ENCODE assay signal across 11 mouse cellular contexts in genomic region chr2:158256894-158257293, GRCm38 (mm10). TPM values are rescaled to one million over a fixed set of nuclear protein-coding genes. Genes with fewer than 3 reads are reported as not detected.
DNase-seq lines count a peak whose midpoint lies in the region; ATAC-seq and TF ChIP-seq lines count a peak whose summit lies in the region.
"Had no signal": no experiment of that assay in that cellular context is flagged by ENCODE, and none has a peak within 500 bp of the region (broad histone marks: within the 10 kb centered on the region; RNA-seq: fewer than 3 reads in every experiment).

No protein-coding gene starts in this region.

- peak overlapping the region; percentile 24; the same call in 1 of the 2 replicates for H3K27ac ChIP-seq in midbrain, embryonic 10.5 days (replicated peaks)
- no peak overlapping the region for H3K27ac ChIP-seq in midbrain, postnatal 0 days (ENCODE audit: low read depth, low read length)
- peak overlapping the region; percentile 49; the same call in 1 of the 2 replicates for H3K27ac ChIP-seq in embryonic facial prominence, embryonic 13.5 days
- no peak overlapping the region for H3K27ac ChIP-seq in limb, embryonic 14.5 days (replicated peaks; ENCODE audit: low read depth, low read length)
- H3K27ac ChIP-seq: liver, embryonic 15.5 days had no signal

- H3K4me3 ChIP-seq in midbrain, embryonic 10.5 days: no peak overlapping the region; the same call in 1 of the 2 replicates
- no peak overlapping the region for H3K4me3 ChIP-seq in midbrain, postnatal 0 days (ENCODE audit: low read depth, low read length)
- no peak overlapping the region for H3K4me3 ChIP-seq in embryonic facial prominence, embryonic 13.5 days
- H3K4me3 ChIP-seq in limb, embryonic 14.5 days (replicated peaks; ENCODE audit: low read length): no peak overlapping the region
- H3K4me3 ChIP-seq: liver, embryonic 15.5 days had no signal

- no peaks in the 10 kb centered on the region for H3K9me3 ChIP-seq in midbrain, embryonic 10.5 days (replicated peaks)
- H3K9me3 ChIP-seq in midbrain, postnatal 0 days (ENCODE audit: low read length): no peaks in the 10 kb centered on the region
- H3K9me3 ChIP-seq in embryonic facial prominence, embryonic 13.5 days: no peaks in the 10 kb centered on the region
- H3K9me3 ChIP-seq in limb, embryonic 14.5 days (ENCODE audit: control insufficient read depth, low read length): no peaks in the 10 kb centered on the region
- H3K9me3 ChIP-seq: liver, embryonic 15.5 days had no signal

- TF ChIP-seq POLR2A in limb, embryonic 14.5 days (IDR thresholded peaks at IDR 0.05; ENCODE audit: borderline replicate concordance, extremely low read depth, insufficient read depth, insufficient read length): no peak

- no peak overlapping the region for H3K4me2 ChIP-seq in midbrain, postnatal 0 days (ENCODE audit: low read depth, low read length, poor library complexity, severe bottlenecking)
- H3K4me2 ChIP-seq in embryonic facial prominence, embryonic 13.5 days: peak overlapping the region; percentile 37
- no peak overlapping the region for H3K4me2 ChIP-seq in limb, embryonic 14.5 days (replicated peaks; ENCODE audit: low read depth, low read length, severe bottlenecking)
- H3K4me2 ChIP-seq: liver, embryonic 15.5 days had no signal

- no peak overlapping the region for H3K9ac ChIP-seq in midbrain, postnatal 0 days (replicated peaks; ENCODE audit: low read length, poor library complexity, severe bottlenecking)
- H3K9ac ChIP-seq in embryonic facial prominence, embryonic 13.5 days: no peak overlapping the region
- no peak overlapping the region for H3K9ac ChIP-seq in limb, embryonic 14.5 days (ENCODE audit: low read depth, low read length, severe bottlenecking)
- H3K9ac ChIP-seq: liver, embryonic 15.5 days had no signal

- peaks cover 13% of the 10 kb centered on the region for H3K27me3 ChIP-seq in midbrain, embryonic 10.5 days (ENCODE audit: low read depth, poor library complexity, severe bottlenecking)
- H3K27me3 ChIP-seq in midbrain, postnatal 0 days (ENCODE audit: insufficient read depth, low read length): no peaks in the 10 kb centered on the region
- H3K27me3 ChIP-seq in embryonic facial prominence, embryonic 13.5 days: no peaks in the 10 kb centered on the region; the same call in 1 of the 2 replicates
- H3K27me3 ChIP-seq in limb, embryonic 14.5 days (ENCODE audit: control insufficient read depth, insufficient read depth, low read length): no peaks in the 10 kb centered on the region

- peaks cover 40% of the 10 kb centered on the region for H3K4me1 ChIP-seq in midbrain, embryonic 10.5 days
- H3K4me1 ChIP-seq in midbrain, postnatal 0 days (ENCODE audit: insufficient read depth, low read length): no peaks in the 10 kb centered on the region
- peaks cover 22% of the 10 kb centered on the region for H3K4me1 ChIP-seq in embryonic facial prominence, embryonic 13.5 days
- H3K4me1 ChIP-seq in limb, embryonic 14.5 days (ENCODE audit: control insufficient read depth, insufficient read depth, low read length): peaks cover 9% of the 10 kb centered on the region; the same call in 1 of the 2 replicates

- peak; percentile 31 for DNase-seq in gastrocnemius, adult 18-20 months (ENCODE audit: low spot score)
- no peak for DNase-seq in gastrocnemius, postnatal 4 days (ENCODE audit: low spot score in 2 of 2)
- peak; percentile 50 for DNase-seq in midbrain, embryonic 10.5 days (ENCODE audit: low spot score)
- DNase-seq in midbrain, postnatal 0 days (ENCODE audit: low spot score): no peak
- peak; percentile 38 for DNase-seq in limb, embryonic 14.5 days (ENCODE audit: low spot score)
- DNase-seq in cerebellum, adult 9-10 months: no peak
- DNase-seq in cerebellum, adult 11-12 months: no peak
- DNase-seq: kidney, adult 2 months had no signal

- no peaks in the 10 kb centered on the region for H3K36me3 ChIP-seq in midbrain, embryonic 10.5 days
- no peaks in the 10 kb centered on the region for H3K36me3 ChIP-seq in midbrain, postnatal 0 days (ENCODE audit: insufficient read depth, low read length)
- H3K36me3 ChIP-seq in embryonic facial prominence, embryonic 13.5 days: no peaks in the 10 kb centered on the region
- no peaks in the 10 kb centered on the region for H3K36me3 ChIP-seq in limb, embryonic 14.5 days (ENCODE audit: control insufficient read depth, insufficient read depth, low read length)
- H3K36me3 ChIP-seq: liver, embryonic 15.5 days had no signal

- no peak for TF ChIP-seq CTCF in midbrain, postnatal 0 days (IDR thresholded peaks at IDR 0.05)

- 30% methylated on average over 5 of the region's 5 CpGs for WGBS in midbrain, embryonic 10.5 days
- 18% methylated on average over 5 of the region's 5 CpGs for WGBS in midbrain, postnatal 0 days
- 10% methylated on average over 5 of the region's 5 CpGs for WGBS in embryonic facial prominence, embryonic 13.5 days
- WGBS in limb, embryonic 14.5 days: 5% methylated on average over 5 of the region's 5 CpGs

- no peak for ATAC-seq in midbrain, postnatal 0 days (ENCODE audit: low FRiP score)
- ATAC-seq in embryonic facial prominence, embryonic 13.5 days (ENCODE audit: insufficient number of reproducible peaks, insufficient read depth, low FRiP score, low TSS enrichment, low read depth): no peak
- ATAC-seq in limb, embryonic 14.5 days (ENCODE audit: low FRiP score, low read depth): peak; percentile 69; the same call in 1 of the 2 replicates

RNA-seq across cellular contexts. Expression of gene Bpi, which starts 1.0 kb away (rescaled TPM):
- total RNA-seq in gastrocnemius, adult 18-20 months (2021): not detected
- total RNA-seq in gastrocnemius, postnatal 4 days (2021): not detected
- not detected in 2 replicates for polyA plus RNA-seq in midbrain, embryonic 10.5 days (2016; fragmentation: Nextera tagmentation; extraction: Ambion mirVana)
- 0.22 TPM in 1 of 2 replicates, not detected in the other for total RNA-seq in midbrain, postnatal 0 days (2014; rRNA removed)
- not detected in 2 replicates for polyA plus RNA-seq in midbrain, postnatal 0 days (2015; fragmentation: Nextera tagmentation; extraction: Ambion mirVana)
- polyA plus RNA-seq in embryonic facial prominence, embryonic 13.5 days (2015; fragmentation: Nextera tagmentation; extraction: Ambion mirVana): not detected in 2 replicates
- 0.03 TPM in 2 replicates for polyA plus RNA-seq in limb, embryonic 14.5 days (2012; rRNA removed)
- polyA plus RNA-seq in limb, embryonic 14.5 days (2014; fragmentation: Nextera tagmentation; extraction: Ambion mirVana): not detected in 2 replicates
- total RNA-seq: neutrophil, adult 5-6 weeks had no signal
- polyA plus RNA-seq: liver, embryonic 15.5 days had no signal

RNA-seq across cellular contexts. Expression of gene D630003M21Rik, which starts 27.9 kb away (rescaled TPM):
- 1 to 10 TPM; 1.2 to 1.7 TPM for total RNA-seq in gastrocnemius, adult 18-20 months (2021)
- 1 to 10 TPM; 4.2 to 5.4 TPM for total RNA-seq in gastrocnemius, postnatal 4 days (2021)
- polyA plus RNA-seq in midbrain, embryonic 10.5 days (2016; fragmentation: Nextera tagmentation; extraction: Ambion mirVana): 2.3 and 3.1 TPM in 2 replicates
- 4.6 and 5.5 TPM in 2 replicates for total RNA-seq in midbrain, postnatal 0 days (2014; rRNA removed)
- polyA plus RNA-seq in midbrain, postnatal 0 days (2015; fragmentation: Nextera tagmentation; extraction: Ambion mirVana): 1.1 and 1.5 TPM in 2 replicates
- polyA plus RNA-seq in embryonic facial prominence, embryonic 13.5 days (2015; fragmentation: Nextera tagmentation; extraction: Ambion mirVana): 7.5 and 7.6 TPM in 2 replicates
- polyA plus RNA-seq in limb, embryonic 14.5 days (2012; rRNA removed): 19.2 and 28.5 TPM in 2 replicates
- polyA plus RNA-seq in limb, embryonic 14.5 days (2014; fragmentation: Nextera tagmentation; extraction: Ambion mirVana): 12.7 and 15.5 TPM in 2 replicates
- total RNA-seq: neutrophil, adult 5-6 weeks had no signal

RNA-seq across cellular contexts. Expression of gene Lbp, which starts 49.4 kb away (rescaled TPM):
- 1 to 10 TPM; 5.7 to 6.0 TPM for total RNA-seq in gastrocnemius, adult 18-20 months (2021)
- 10 to 100 TPM in 1 of 2 experiments, 1 to 10 TPM in 1; 10.0 to 10.9 TPM for total RNA-seq in gastrocnemius, postnatal 4 days (2021)
- polyA plus RNA-seq in midbrain, embryonic 10.5 days (2016; fragmentation: Nextera tagmentation; extraction: Ambion mirVana): 1.6 and 2.0 TPM in 2 replicates
- total RNA-seq in midbrain, postnatal 0 days (2014; rRNA removed): 8.8 and 17.8 TPM in 2 replicates
- 4.2 and 5.6 TPM in 2 replicates for polyA plus RNA-seq in midbrain, postnatal 0 days (2015; fragmentation: Nextera tagmentation; extraction: Ambion mirVana)
- 4.2 and 6.0 TPM in 2 replicates for polyA plus RNA-seq in embryonic facial prominence, embryonic 13.5 days (2015; fragmentation: Nextera tagmentation; extraction: Ambion mirVana)
- 5.6 and 5.7 TPM in 2 replicates for polyA plus RNA-seq in limb, embryonic 14.5 days (2012; rRNA removed)
- 3.7 and 4.4 TPM in 2 replicates for polyA plus RNA-seq in limb, embryonic 14.5 days (2014; fragmentation: Nextera tagmentation; extraction: Ambion mirVana)

Comparison
In these comparisons a context has a peak if more than half of its experiments do, and no peak if none do; other contexts are left out.
1. DNase-seq: peak in gastrocnemius, adult 18-20 months (single experiment), midbrain, embryonic 10.5 days (single experiment) and limb, embryonic 14.5 days (single experiment); none in gastrocnemius, postnatal 4 days (0 of 2), midbrain, postnatal 0 days (single experiment), cerebellum, adult 9-10 months (single experiment) and cerebellum, adult 11-12 months (single experiment).
2. H3K27ac ChIP-seq: peak in midbrain, embryonic 10.5 days (single experiment) and embryonic facial prominence, embryonic 13.5 days (single experiment); none in midbrain, postnatal 0 days (single experiment) and limb, embryonic 14.5 days (single experiment).